Mouse (Mus musculus) cerebellum, adult 2 months (tissue): Measurements from ENCODE around the gene Psrc1. TPM values are rescaled to one million over a fixed set of nuclear protein-coding genes. Genes with fewer than 3 reads are reported as not detected.

Experiments used
- DNase-seq, 2 experiments: peaks; one replicate each; pipeline ENCODE4 v3.0.0; 2021
- H3K27ac ChIP-seq: fragments of 200-500 bp; 2 replicates; pipeline ENCODE4 v1.5.1; 2012; ENCODE audit warnings: low read length, control low read depth, inconsistent platforms; ENCODE audit not compliant: insufficient read depth
- H3K27me3 ChIP-seq: fragments of 200-500 bp; 2 replicates; pipeline ENCODE4 v1.6.1; 2012; ENCODE audit warnings: inconsistent platforms, mild to moderate bottlenecking, low read length, moderate library complexity; ENCODE audit not compliant: control insufficient read depth, insufficient read depth
- H3K4me1 ChIP-seq: fragments of 200-500 bp; 2 replicates; pipeline ENCODE4 v1.6.1; 2011; ENCODE audit warnings: low read length; ENCODE audit not compliant: control insufficient read depth, insufficient read depth
- H3K4me3 ChIP-seq: fragments of 200-500 bp; replicated peaks from 2 replicates; pipeline ENCODE3; 2011; ENCODE audit warnings: mild to moderate bottlenecking, low read depth, low read length, control low read depth; ENCODE audit not compliant: insufficient read depth
- CTCF ChIP-seq: fragments of 200-500 bp; IDR thresholded peaks from 2 replicates; pipeline ENCODE4 v1.5.1; 2011; ENCODE audit warnings: low read depth, mild to moderate bottlenecking, control low read depth, low read length, moderate library complexity, borderline replicate concordance; ENCODE audit not compliant: insufficient read depth
- POLR2A ChIP-seq: fragments of 200-500 bp; IDR thresholded peaks from 2 replicates; pipeline ENCODE4 v1.6.1; 2011; ENCODE audit warnings: low read length, control low read depth, borderline replicate concordance; ENCODE audit not compliant: insufficient read depth
- WGBS: fragments of 180-500 bp; shearing (Covaris S2); methylation state at CpG from one replicate; pipeline ENCODE4 v1.1.7; 2018; 5-methylcytosine and 5-hydroxymethylcytosine counted together
- polyA plus RNA-seq: library from polyadenylated mRNA; depleted of rRNA; stranded (reverse); fragments of >200 nt; gene quantifications from 2 replicates; pipeline ENCODE4 v1.2.3, GENCODE M21; 2012; rRNA removed

Gene Psrc1
- polyA plus RNA-seq, 1 experiment, result 0.28 TPM

- TF ChIP-seq POLR2A (no peak), CTCF (no peak)
- Histone ChIP-seq H3K4me1 (no peaks in the 10 kb centered on the region), H3K4me3 (no peak overlapping the region), H3K27me3 (no peaks in the 10 kb centered on the region), H3K27ac (no peak overlapping the region)
- WGBS, result 52% methylated on average over 19 of the region's 19 CpGs
- DNase-seq, result no peak
Observed at GRCm38 (mm10) chr3:108433881-108434495, 50.3 kb downstream of the Psrc1 start.

- H3K4me1 ChIP-seq, result 0 out of 2 replicates have a peak, but pooled peaks cover 3% of the 10 kb centered on the region
- no peak for TF ChIP-seq CTCF
- TF ChIP-seq POLR2A, result no peak
- H3K27me3 ChIP-seq, result no peaks in the 10 kb centered on the region
- no peak overlapping the region for H3K27ac ChIP-seq
- WGBS, result 82% methylated on average over 17 of the region's 17 CpGs
- H3K4me3 ChIP-seq, result no peak overlapping the region
- no peak for DNase-seq
Observed at GRCm38 (mm10) chr3:108435701-108436379, 52.2 kb downstream of the Psrc1 start.

GRCm38 (mm10) chr3:108436380-108436714 lies 52.7 kb downstream of the Psrc1 start:
- WGBS, result 69% methylated on average over 7 of the region's 7 CpGs

More at GRCm38 (mm10) chr3:108436380-108436714, 52.7 kb downstream of the Psrc1 start:
- 0 out of 2 replicates have a peak, but pooled peaks cover 3% of the 10 kb centered on the region for H3K4me1 ChIP-seq
- no peaks in the 10 kb centered on the region for H3K27me3 ChIP-seq
- H3K27ac ChIP-seq, result no peak overlapping the region
- H3K4me3 ChIP-seq, result no peak overlapping the region
- TF ChIP-seq POLR2A (no peak), CTCF (no peak)
- DNase-seq, result no peak

Other genes starting within 250 kb of the Psrc1 start
- gene Gnai3, start 237.7 kb upstream of the Psrc1 start, polyA plus RNA-seq, result 25.6 and 27.4 TPM in 2 replicates
- gene Gpr61, start 229.0 kb upstream of the Psrc1 start, polyA plus RNA-seq, result 6.2 and 6.5 TPM in 2 replicates
- 50.8 and 53.5 TPM in 2 replicates for gene Amigo1, start 197.5 kb upstream of the Psrc1 start, polyA plus RNA-seq
- 13.1 and 13.8 TPM in 2 replicates for gene Cyb561d1, start 182.6 kb upstream of the Psrc1 start, polyA plus RNA-seq
- 25.9 and 26.9 TPM in 2 replicates for gene Atxn7l2, start 172.9 kb upstream of the Psrc1 start, polyA plus RNA-seq
- 2.4 TPM in 2 replicates for gene Sypl2, start 157.2 kb upstream of the Psrc1 start, polyA plus RNA-seq
- gene Psma5, start 126.9 kb upstream of the Psrc1 start, polyA plus RNA-seq, result 111 and 112 TPM in 2 replicates
- 88.7 and 94.4 TPM in 2 replicates for gene Sort1, start 99.8 kb upstream of the Psrc1 start, polyA plus RNA-seq
- gene Mybphl, start 18.9 kb upstream of the Psrc1 start, polyA plus RNA-seq, result 0.16 TPM in 1 of 2 replicates, not detected in the other
- gene Celsr2, start 31.7 kb downstream of the Psrc1 start, polyA plus RNA-seq, result 57.4 and 58.2 TPM in 2 replicates
- 214 and 228 TPM in 2 replicates for gene Sars, start 61.4 kb downstream of the Psrc1 start, polyA plus RNA-seq
- gene 1700013F07Rik, start 150.3 kb downstream of the Psrc1 start, polyA plus RNA-seq, result 0.75 and 1.5 TPM in 2 replicates
- gene 5330417C22Rik, start 152.7 kb downstream of the Psrc1 start, polyA plus RNA-seq, result 5.4 and 5.8 TPM in 2 replicates
- 14.7 and 16.7 TPM in 2 replicates for gene Tmem167b, start 178.6 kb downstream of the Psrc1 start, polyA plus RNA-seq
- 37.2 and 51.7 TPM in 2 replicates for gene Taf13, start 187.9 kb downstream of the Psrc1 start, polyA plus RNA-seq
- gene Wdr47, start 207.4 kb downstream of the Psrc1 start, polyA plus RNA-seq, result 48.2 and 51.6 TPM in 2 replicates